In the genomic region with DNA sequence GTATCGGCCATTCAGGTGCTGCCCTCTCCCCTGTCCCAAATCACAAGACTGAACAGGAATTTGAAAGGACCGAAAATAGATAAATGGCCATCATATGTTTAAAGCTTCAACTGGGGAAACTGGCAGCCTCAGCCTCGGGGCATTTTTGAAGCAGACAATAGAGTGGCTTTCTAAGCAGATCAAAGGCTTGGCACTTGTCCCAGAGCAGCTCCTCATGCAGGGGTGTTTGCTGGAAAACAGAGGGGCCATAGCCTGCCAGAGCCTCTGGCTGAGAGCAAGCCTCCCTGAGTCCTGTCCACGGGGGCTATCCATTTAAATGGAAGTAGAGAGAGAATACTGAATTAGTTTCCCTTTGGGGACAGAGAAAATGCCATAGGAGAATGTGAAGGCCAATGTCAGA, we compare ENCODE assay signal across 13 mouse cellular contexts.
DNase-seq lines count a peak whose midpoint lies in the region; ATAC-seq and TF ChIP-seq lines count a peak whose summit lies in the region.
"Had no signal": no experiment of that assay in that cellular context is flagged by ENCODE, and none has a peak within 500 bp of the region (broad histone marks: within the 10 kb centered on the region; RNA-seq: fewer than 3 reads in every experiment).

No protein-coding gene starts in this region.

- H3K36me3 ChIP-seq in forebrain, embryonic 11.5 days (ENCODE audit: control insufficient read depth, insufficient read depth, low read length), result no peaks in the 10 kb centered on the region
- H3K36me3 ChIP-seq in midbrain, embryonic 12.5 days, result no peaks in the 10 kb centered on the region
- H3K36me3 ChIP-seq: liver, embryonic 13.5 days had no signal

- no peak overlapping the region for H3K9ac ChIP-seq in forebrain, embryonic 11.5 days (ENCODE audit: low read length)
- H3K9ac ChIP-seq in midbrain, embryonic 12.5 days (replicated peaks), result no peak overlapping the region
- H3K9ac ChIP-seq: liver, embryonic 13.5 days had no signal

- peak; percentile 83 for ATAC-seq in forebrain, embryonic 11.5 days (replicated peaks; ENCODE audit: low FRiP score)
- peak; percentile 78 for ATAC-seq in midbrain, embryonic 12.5 days (ENCODE audit: low FRiP score, low read depth)

- peak; percentile 5 to 17 for DNase-seq in layer of hippocampus, postnatal 14 days (ENCODE audit: low spot score in 2 of 2)
- no peak for DNase-seq in layer of hippocampus, adult 2 months (ENCODE audit: low spot score in 2 of 2)
- DNase-seq in embryo, embryonic 10 days (ENCODE audit: low spot score), result peak; percentile 18
- DNase-seq in forebrain, embryonic 11.5 days (ENCODE audit: low spot score), result peak; percentile 83
- no peak for DNase-seq in gastrocnemius, postnatal 4 days (ENCODE audit: low spot score in 2 of 2)
- no peak for DNase-seq in lung, postnatal 10 days
- DNase-seq: gastrocnemius, postnatal 25 days; heart, postnatal 4 days; liver, embryonic 13.5 days; right cerebral cortex, postnatal 25 days had no signal

- no peaks in the 10 kb centered on the region for H3K9me3 ChIP-seq in forebrain, embryonic 11.5 days (ENCODE audit: control insufficient read depth, low read length)
- no peaks in the 10 kb centered on the region for H3K9me3 ChIP-seq in midbrain, embryonic 12.5 days
- H3K9me3 ChIP-seq: liver, embryonic 13.5 days had no signal

- no peak overlapping the region for H3K4me3 ChIP-seq in layer of hippocampus, adult 2 months
- no peak overlapping the region for H3K4me3 ChIP-seq in forebrain, embryonic 11.5 days (ENCODE audit: low read depth, low read length)
- no peak overlapping the region for H3K4me3 ChIP-seq in midbrain, embryonic 12.5 days
- H3K4me3 ChIP-seq: left cerebral cortex, adult 2 months; liver, embryonic 13.5 days had no signal

- WGBS in forebrain, embryonic 11.5 days, result 11% methylated on average over 4 of the region's 4 CpGs
- WGBS in midbrain, embryonic 12.5 days, result 17% methylated on average over 4 of the region's 4 CpGs

- no peak for TF ChIP-seq CTCF in layer of hippocampus, adult 2 months (conservative IDR thresholded peaks at IDR 0.05)

- no peaks in the 10 kb centered on the region for H3K27me3 ChIP-seq in forebrain, embryonic 11.5 days (ENCODE audit: control insufficient read depth, insufficient read depth, low read length)
- H3K27me3 ChIP-seq in midbrain, embryonic 12.5 days, result no peaks in the 10 kb centered on the region
- H3K27me3 ChIP-seq: CH12.LX; liver, embryonic 13.5 days had no signal

- no peak overlapping the region for H3K27ac ChIP-seq in layer of hippocampus, adult 2 months
- no peak overlapping the region for H3K27ac ChIP-seq in forebrain, embryonic 11.5 days (ENCODE audit: low read depth, low read length)
- H3K27ac ChIP-seq in midbrain, embryonic 12.5 days (replicated peaks), result no peak overlapping the region; the same call in 1 of the 2 replicates
- H3K27ac ChIP-seq: left cerebral cortex, adult 2 months; liver, embryonic 13.5 days had no signal

- H3K4me1 ChIP-seq in forebrain, embryonic 11.5 days (replicated peaks; ENCODE audit: control insufficient read depth, insufficient read depth, low read length), result no peaks in the 10 kb centered on the region
- peaks cover 12% of the 10 kb centered on the region for H3K4me1 ChIP-seq in midbrain, embryonic 12.5 days
- H3K4me1 ChIP-seq: liver, embryonic 13.5 days had no signal

- H3K4me2 ChIP-seq in forebrain, embryonic 11.5 days (ENCODE audit: low read depth, low read length, severe bottlenecking), result no peak overlapping the region
- H3K4me2 ChIP-seq in midbrain, embryonic 12.5 days (replicated peaks), result no peak overlapping the region
- H3K4me2 ChIP-seq: liver, embryonic 13.5 days had no signal

Comparison
In these comparisons a context has a peak if more than half of its experiments do, and no peak if none do; other contexts are left out.
1. DNase-seq: peak in layer of hippocampus, postnatal 14 days (2 of 2), embryo, embryonic 10 days (single experiment) and forebrain, embryonic 11.5 days (single experiment); none in layer of hippocampus, adult 2 months (0 of 2), gastrocnemius, postnatal 4 days (0 of 2) and lung, postnatal 10 days (single experiment).